Mouse (Mus musculus): ENCODE results near the gene Olfr145. TPM values are rescaled to one million over a fixed set of nuclear protein-coding genes. Genes with fewer than 3 reads are reported as not detected.

Olfr145 gene
- polyA plus RNA-seq (2015; fragmentation: Nextera tagmentation; extraction: Ambion mirVana), result not detected in 2 replicates

GRCm38 (mm10) chr9:37896661-37897060, at the start of gene Olfr145:
Gene Olfr145, plus strand, starts transcription at chr9:37896724.
- H3K27me3 ChIP-seq (ENCODE audit: insufficient read depth, low read length), result no peaks in the 10 kb centered on the region
- TF ChIP-seq EP300 (IDR thresholded peaks at IDR 0.05; ENCODE audit: low read depth), result no peak
- no peak for TF ChIP-seq CTCF (IDR thresholded peaks at IDR 0.05; ENCODE audit: low read depth)
- no peak within 1 kb of the TSS for H3K9ac ChIP-seq (replicated peaks)
- no peak within 1 kb of the TSS for H3K27ac ChIP-seq (ENCODE audit: low read depth)
- ATAC-seq, result no peak
- H3K4me2 ChIP-seq (ENCODE audit: low read depth, low read length), result no peak within 1 kb of the TSS
- WGBS (ENCODE audit: insufficient replicate concordance), result 43% methylated on average over 2 of the region's 2 CpGs
- no peaks in the 10 kb centered on the region for H3K36me3 ChIP-seq (replicated peaks; ENCODE audit: insufficient read depth, low read length)
- no peak within 1 kb of the TSS for H3K4me3 ChIP-seq (ENCODE audit: low read depth, low read length)
- no peaks in the 10 kb centered on the region for H3K9me3 ChIP-seq (ENCODE audit: low read length)
- DNase-seq, result no peak
- no peaks in the 10 kb centered on the region for H3K4me1 ChIP-seq (ENCODE audit: insufficient read depth)

GRCm38 (mm10) chr9:37849267-37849666, 47.3 kb upstream of the Olfr145 start:
- Histone ChIP-seq H3K27ac (ENCODE audit: low read depth) (no peak overlapping the region), H3K4me1 (ENCODE audit: insufficient read depth) (no peaks in the 10 kb centered on the region), H3K36me3 (replicated peaks; ENCODE audit: insufficient read depth, low read length) (no peaks in the 10 kb centered on the region), H3K27me3 (ENCODE audit: insufficient read depth, low read length) (no peaks in the 10 kb centered on the region), H3K4me3 (ENCODE audit: low read depth, low read length) (no peak overlapping the region), H3K9ac (replicated peaks) (no peak overlapping the region), H3K4me2 (ENCODE audit: low read depth, low read length) (no peak overlapping the region), H3K9me3 (ENCODE audit: low read length) (no peaks in the 10 kb centered on the region)
- 68% methylated on average over 2 of the region's 2 CpGs for WGBS (ENCODE audit: insufficient replicate concordance)
- ATAC-seq (no peak), DNase-seq (no peak)
- TF ChIP-seq EP300 (IDR thresholded peaks at IDR 0.05; ENCODE audit: low read depth), result no peak
- TF ChIP-seq CTCF (IDR thresholded peaks at IDR 0.05; ENCODE audit: low read depth), result no peak

GRCm38 (mm10) chr9:37853969-37854368, 42.6 kb upstream of the Olfr145 start, which contains the start of gene Olfr877:
Gene Olfr877, plus strand, starts transcription at chr9:37854269.
- H3K27ac ChIP-seq (ENCODE audit: low read depth), result no peak within 1 kb of the TSS
- H3K4me1 ChIP-seq (ENCODE audit: insufficient read depth), result no peaks in the 10 kb centered on the region
- no peak for DNase-seq
- no peak for ATAC-seq
- H3K9me3 ChIP-seq (ENCODE audit: low read length), result no peaks in the 10 kb centered on the region
- TF ChIP-seq EP300 (IDR thresholded peaks at IDR 0.05; ENCODE audit: low read depth), result no peak
- no peak for TF ChIP-seq CTCF (IDR thresholded peaks at IDR 0.05; ENCODE audit: low read depth)
- H3K27me3 ChIP-seq (ENCODE audit: insufficient read depth, low read length), result no peaks in the 10 kb centered on the region
- no peaks in the 10 kb centered on the region for H3K36me3 ChIP-seq (replicated peaks; ENCODE audit: insufficient read depth, low read length)
- H3K9ac ChIP-seq (replicated peaks), result no peak within 1 kb of the TSS
- no peak within 1 kb of the TSS for H3K4me3 ChIP-seq (ENCODE audit: low read depth, low read length)
- H3K4me2 ChIP-seq (ENCODE audit: low read depth, low read length), result no peak within 1 kb of the TSS
- WGBS (ENCODE audit: insufficient replicate concordance), result 69% methylated on average over 4 of the region's 4 CpGs

- H3K4me3 ChIP-seq (ENCODE audit: low read depth, low read length), result no peak overlapping the region
- 69% methylated on average over 1 of the region's 1 CpGs for WGBS (ENCODE audit: insufficient replicate concordance)
Observed at GRCm38 (mm10) chr9:37863325-37863724, 33.2 kb upstream of the Olfr145 start.

GRCm38 (mm10) chr9:37870246-37870645, 26.3 kb upstream of the Olfr145 start:
- TF ChIP-seq CTCF (IDR thresholded peaks at IDR 0.05; ENCODE audit: low read depth) (no peak), EP300 (IDR thresholded peaks at IDR 0.05; ENCODE audit: low read depth) (no peak)
- no peaks in the 10 kb centered on the region for H3K36me3 ChIP-seq (replicated peaks; ENCODE audit: insufficient read depth, low read length)
- no peak for ATAC-seq
- H3K9ac ChIP-seq (replicated peaks), result no peak overlapping the region
- H3K4me2 ChIP-seq (ENCODE audit: low read depth, low read length), result no peak overlapping the region
- no peak for DNase-seq
- H3K4me1 ChIP-seq (ENCODE audit: insufficient read depth), result no peaks in the 10 kb centered on the region
- H3K27me3 ChIP-seq (ENCODE audit: insufficient read depth, low read length), result no peaks in the 10 kb centered on the region
- 40% methylated on average over 1 of the region's 1 CpGs for WGBS (ENCODE audit: insufficient replicate concordance)
- no peak overlapping the region for H3K27ac ChIP-seq (ENCODE audit: low read depth)
- no peaks in the 10 kb centered on the region for H3K9me3 ChIP-seq (ENCODE audit: low read length)
- H3K4me3 ChIP-seq (ENCODE audit: low read depth, low read length), result no peak overlapping the region

More at GRCm38 (mm10) chr9:37863325-37863724, 33.2 kb upstream of the Olfr145 start:
- no peak for DNase-seq
- no peak for TF ChIP-seq CTCF (IDR thresholded peaks at IDR 0.05; ENCODE audit: low read depth)
- TF ChIP-seq EP300 (IDR thresholded peaks at IDR 0.05; ENCODE audit: low read depth), result no peak
- Histone ChIP-seq H3K9ac (replicated peaks) (no peak overlapping the region), H3K36me3 (replicated peaks; ENCODE audit: insufficient read depth, low read length) (no peaks in the 10 kb centered on the region), H3K27ac (ENCODE audit: low read depth) (no peak overlapping the region), H3K9me3 (ENCODE audit: low read length) (no peaks in the 10 kb centered on the region), H3K4me2 (ENCODE audit: low read depth, low read length) (no peak overlapping the region), H3K4me1 (ENCODE audit: insufficient read depth) (no peaks in the 10 kb centered on the region), H3K27me3 (ENCODE audit: insufficient read depth, low read length) (no peaks in the 10 kb centered on the region)
- ATAC-seq, result no peak

GRCm38 (mm10) chr9:37871097-37871496, 25.4 kb upstream of the Olfr145 start:
- Histone ChIP-seq H3K4me3 (ENCODE audit: low read depth, low read length) (no peak overlapping the region), H3K9me3 (ENCODE audit: low read length) (no peaks in the 10 kb centered on the region), H3K4me2 (ENCODE audit: low read depth, low read length) (no peak overlapping the region), H3K4me1 (ENCODE audit: insufficient read depth) (no peaks in the 10 kb centered on the region), H3K27me3 (ENCODE audit: insufficient read depth, low read length) (no peaks in the 10 kb centered on the region), H3K27ac (ENCODE audit: low read depth) (no peak overlapping the region), H3K36me3 (replicated peaks; ENCODE audit: insufficient read depth, low read length) (no peaks in the 10 kb centered on the region), H3K9ac (replicated peaks) (no peak overlapping the region)
- no peak for ATAC-seq
- 67% methylated on average over 1 of the region's 1 CpGs for WGBS (ENCODE audit: insufficient replicate concordance)
- no peak for TF ChIP-seq EP300 (IDR thresholded peaks at IDR 0.05; ENCODE audit: low read depth)
- TF ChIP-seq CTCF (IDR thresholded peaks at IDR 0.05; ENCODE audit: low read depth), result no peak
- no peak for DNase-seq

GRCm38 (mm10) chr9:37871536-37871935, 25.0 kb upstream of the Olfr145 start:
- 38% methylated on average over 1 of the region's 1 CpGs for WGBS (ENCODE audit: insufficient replicate concordance)
- no peaks in the 10 kb centered on the region for H3K36me3 ChIP-seq (replicated peaks; ENCODE audit: insufficient read depth, low read length)
- H3K27ac ChIP-seq (ENCODE audit: low read depth), result no peak overlapping the region
- H3K27me3 ChIP-seq (ENCODE audit: insufficient read depth, low read length), result no peaks in the 10 kb centered on the region
- H3K4me1 ChIP-seq (ENCODE audit: insufficient read depth), result no peaks in the 10 kb centered on the region
- H3K4me2 ChIP-seq (ENCODE audit: low read depth, low read length), result no peak overlapping the region
- ATAC-seq, result no peak
- H3K4me3 ChIP-seq (ENCODE audit: low read depth, low read length), result no peak overlapping the region
- no peak for DNase-seq
- TF ChIP-seq CTCF (IDR thresholded peaks at IDR 0.05; ENCODE audit: low read depth) (no peak), EP300 (IDR thresholded peaks at IDR 0.05; ENCODE audit: low read depth) (no peak)
- H3K9ac ChIP-seq (replicated peaks), result no peak overlapping the region
- no peaks in the 10 kb centered on the region for H3K9me3 ChIP-seq (ENCODE audit: low read length)

Data from liver, postnatal 0 days (tissue).